Mouse (Mus musculus) neural tube, embryonic 12.5 days (tissue): Measurements from ENCODE around the gene Thap4. TPM values are rescaled to one million over a fixed set of nuclear protein-coding genes. Genes with fewer than 3 reads are reported as not detected.
"Not testable (repeated sequence)": the region's sequence is repeated elsewhere in the genome, so short reads cannot be mapped to it uniquely, and the experiment has no call there.

Source experiments
- ATAC-seq: fragments of 200-750 bp; cut with Nextera tagmentation; 2 replicates; pipeline ENCODE4 v1.8.0; 2017; ENCODE audit warnings: low read depth, mild to moderate bottlenecking, moderate TSS enrichment, moderate library complexity; ENCODE audit not compliant: low FRiP score
- H3K27ac ChIP-seq: fragments of 300-500 bp; sonication (generic); 2 replicates; pipeline ENCODE4 v1.5.1; 2016
- H3K27me3 ChIP-seq: fragments of 300-500 bp; sonication (generic); replicated peaks from 2 replicates; pipeline ENCODE4 v1.6.1; 2016; ENCODE audit warnings: mild to moderate bottlenecking
- H3K36me3 ChIP-seq: fragments of 300-500 bp; sonication (generic); 2 replicates; pipeline ENCODE4 v1.6.1; 2016; ENCODE audit warnings: mild to moderate bottlenecking
- H3K4me1 ChIP-seq: fragments of 300-500 bp; sonication (generic); 2 replicates; pipeline ENCODE4 v1.6.1; 2016
- H3K4me2 ChIP-seq: fragments of 300-500 bp; sonication (generic); replicated peaks from 2 replicates; pipeline ENCODE4 v1.6.1; 2016; ENCODE audit warnings: mild to moderate bottlenecking
- H3K4me3 ChIP-seq: fragments of 300-500 bp; sonication (generic); 2 replicates; pipeline ENCODE4 v1.5.1; 2016
- H3K9ac ChIP-seq: fragments of 300-500 bp; sonication (generic); 2 replicates; pipeline ENCODE4 v1.6.1; 2016; ENCODE audit warnings: mild to moderate bottlenecking
- H3K9me3 ChIP-seq: fragments of 300-500 bp; sonication (generic); 2 replicates; pipeline ENCODE4 v1.6.1; 2016; ENCODE audit warnings: mild to moderate bottlenecking
- WGBS: fragments of 180-500 bp; shearing (Covaris S2); methylation state at CpG from one replicate; pipeline ENCODE4 v1.1.7; 2016; 5-methylcytosine and 5-hydroxymethylcytosine counted together
- polyA plus RNA-seq: library from polyadenylated mRNA; unstranded; fragments of >200 nt; fragmentation: Nextera tagmentation; extraction: Ambion mirVana; gene quantifications from 2 replicates; pipeline ENCODE4 v1.2.1, GENCODE M21; 2016

Gene Thap4
- polyA plus RNA-seq, 1 experiment from 2014 or later = 36.7 TPM

- no peaks in the 10 kb centered on the region for H3K27me3 ChIP-seq
- WGBS = 94% methylated on average over 9 of the region's 9 CpGs
- H3K4me3 ChIP-seq = no peak overlapping the region
- H3K36me3 ChIP-seq = peaks cover 13% of the 10 kb centered on the region
- no peak overlapping the region for H3K27ac ChIP-seq
- no peak for ATAC-seq
- no peaks in the 10 kb centered on the region for H3K9me3 ChIP-seq
- no peak overlapping the region for H3K9ac ChIP-seq
- H3K4me2 ChIP-seq = no peak overlapping the region
- H3K4me1 ChIP-seq = no peaks in the 10 kb centered on the region
Observed at GRCm38 (mm10) chr1:93764871-93765591, 10.4 kb upstream of the Thap4 start.

GRCm38 (mm10) chr1:93763531-93763930 lies 8.9 kb upstream of the Thap4 start:
- 93% methylated on average over 3 of the region's 3 CpGs for WGBS
- H3K4me1 ChIP-seq, H3K36me3 ChIP-seq, H3K4me3 ChIP-seq, ATAC-seq, H3K27ac ChIP-seq, H3K27me3 ChIP-seq, H3K4me2 ChIP-seq, H3K9me3 ChIP-seq, H3K9ac ChIP-seq: not testable (repeated sequence)

- H3K4me1 ChIP-seq = peaks cover 10% of the 10 kb centered on the region
- H3K4me2 ChIP-seq = no peak overlapping the region
- H3K9me3 ChIP-seq = no peaks in the 10 kb centered on the region
- H3K9ac ChIP-seq = no peak overlapping the region
- no peaks in the 10 kb centered on the region for H3K36me3 ChIP-seq
- H3K27ac ChIP-seq = no peak overlapping the region
- 100% methylated on average over 1 of the region's 1 CpGs for WGBS
- no peak overlapping the region for H3K4me3 ChIP-seq
- ATAC-seq = no peak
- H3K27me3 ChIP-seq = no peaks in the 10 kb centered on the region
Observed at GRCm38 (mm10) chr1:93760076-93760475, 5.4 kb upstream of the Thap4 start.

- ATAC-seq = no peak
- Histone ChIP-seq H3K4me3 (no peak overlapping the region), H3K4me2 (peak overlapping the region; percentile 91; the same call in 1 of the 2 replicates), H3K9me3 (no peaks in the 10 kb centered on the region), H3K27ac (no peak overlapping the region), H3K27me3 (no peaks in the 10 kb centered on the region), H3K36me3 (no peaks in the 10 kb centered on the region), H3K4me1 (peaks cover 18% of the 10 kb centered on the region), H3K9ac (no peak overlapping the region)
Observed at GRCm38 (mm10) chr1:93756154-93756553, 1.5 kb upstream of the Thap4 start.

GRCm38 (mm10) chr1:93755618-93756017 lies 954 bp upstream of the Thap4 start:
- no peaks in the 10 kb centered on the region for H3K27me3 ChIP-seq
- peaks cover 18% of the 10 kb centered on the region for H3K4me1 ChIP-seq
- no peak overlapping the region for H3K27ac ChIP-seq
- H3K4me2 ChIP-seq = peak overlapping the region; percentile 91
- H3K4me3 ChIP-seq = peak overlapping the region; percentile 95
- 33% methylated on average over 7 of the region's 7 CpGs for WGBS
- peak overlapping the region; percentile 89 for H3K9ac ChIP-seq
- no peak for ATAC-seq
- no peaks in the 10 kb centered on the region for H3K9me3 ChIP-seq
- peaks cover under 1% of the 10 kb centered on the region; the same call in 1 of the 2 replicates for H3K36me3 ChIP-seq

GRCm38 (mm10) chr1:93755291-93755610 lies 587 bp upstream of the Thap4 start:
- WGBS = under 1% methylated on average over 13 of the region's 13 CpGs
- peak overlapping the region; percentile 91 for H3K4me2 ChIP-seq
- no peak for ATAC-seq
- H3K36me3 ChIP-seq = peaks cover 4% of the 10 kb centered on the region
- peak overlapping the region; percentile 95 for H3K4me3 ChIP-seq
- H3K27me3 ChIP-seq = no peaks in the 10 kb centered on the region
- no peaks in the 10 kb centered on the region for H3K9me3 ChIP-seq
- peak overlapping the region; percentile 82; the same call in 1 of the 2 replicates for H3K27ac ChIP-seq
- H3K9ac ChIP-seq = peak overlapping the region; percentile 89
- H3K4me1 ChIP-seq = peaks cover 18% of the 10 kb centered on the region

- Histone ChIP-seq H3K4me2 (peak overlapping the region; percentile 91), H3K9me3 (no peaks in the 10 kb centered on the region), H3K27me3 (no peaks in the 10 kb centered on the region), H3K27ac (peak overlapping the region; percentile 82), H3K9ac (peak overlapping the region; percentile 89), H3K4me1 (peaks cover 18% of the 10 kb centered on the region), H3K4me3 (peak overlapping the region; percentile 95), H3K36me3 (peaks cover 17% of the 10 kb centered on the region)
- ATAC-seq = peak; percentile 51
- under 1% methylated on average over 59 of the region's 59 CpGs for WGBS
Observed at GRCm38 (mm10) chr1:93753911-93754572, 622 bp downstream of the Thap4 start.

- Histone ChIP-seq H3K9ac (no peak within 1 kb of the TSS), H3K36me3 (peaks cover 25% of the 10 kb centered on the region), H3K9me3 (no peaks in the 10 kb centered on the region), H3K27ac (no peak within 1 kb of the TSS), H3K27me3 (no peaks in the 10 kb centered on the region), H3K4me1 (peaks cover 12% of the 10 kb centered on the region; the same call in 1 of the 2 replicates), H3K4me3 (no peak within 1 kb of the TSS), H3K4me2 (no peak within 1 kb of the TSS)
- WGBS = 82% methylated on average over 6 of the region's 6 CpGs
- ATAC-seq = no peak
Observed at GRCm38 (mm10) chr1:93751290-93751689, 3.4 kb downstream of the Thap4 start, which contains the start of gene Atg4b. TSS of gene Atg4b (plus strand) at chr1:93751500.

- Histone ChIP-seq H3K4me1 (peaks cover 5% of the 10 kb centered on the region; the same call in 1 of the 2 replicates), H3K4me2 (no peak overlapping the region), H3K9me3 (no peaks in the 10 kb centered on the region), H3K27ac (no peak overlapping the region), H3K36me3 (peaks cover 29% of the 10 kb centered on the region), H3K9ac (no peak overlapping the region), H3K4me3 (no peak overlapping the region), H3K27me3 (no peaks in the 10 kb centered on the region)
- no peak for ATAC-seq
- 94% methylated on average over 1 of the region's 1 CpGs for WGBS
Observed at GRCm38 (mm10) chr1:93748539-93748938, 6.1 kb downstream of the Thap4 start.

- Histone ChIP-seq H3K27me3 (no peaks in the 10 kb centered on the region), H3K9me3 (no peaks in the 10 kb centered on the region), H3K4me1 (no peaks in the 10 kb centered on the region), H3K9ac (no peak overlapping the region), H3K36me3 (peaks cover 29% of the 10 kb centered on the region), H3K27ac (no peak overlapping the region), H3K4me2 (no peak overlapping the region), H3K4me3 (no peak overlapping the region)
- WGBS = 90% methylated on average over 5 of the region's 5 CpGs
- ATAC-seq = no peak
Observed at GRCm38 (mm10) chr1:93746179-93746578, 8.5 kb downstream of the Thap4 start.

GRCm38 (mm10) chr1:93742910-93743309 lies 11.8 kb downstream of the Thap4 start:
- H3K4me2 ChIP-seq = no peak overlapping the region
- no peaks in the 10 kb centered on the region for H3K9me3 ChIP-seq
- peaks cover 5% of the 10 kb centered on the region; the same call in 1 of the 2 replicates for H3K36me3 ChIP-seq
- H3K9ac ChIP-seq = no peak overlapping the region
- H3K4me1 ChIP-seq = no peaks in the 10 kb centered on the region
- H3K4me3 ChIP-seq = no peak overlapping the region
- no peak overlapping the region for H3K27ac ChIP-seq
- H3K27me3 ChIP-seq = no peaks in the 10 kb centered on the region
- no peak for ATAC-seq

GRCm38 (mm10) chr1:93741987-93742386 lies 12.7 kb downstream of the Thap4 start:
- Histone ChIP-seq H3K4me2 (no peak overlapping the region), H3K36me3 (peaks cover 5% of the 10 kb centered on the region; the same call in 1 of the 2 replicates), H3K9me3 (no peaks in the 10 kb centered on the region), H3K27me3 (no peaks in the 10 kb centered on the region), H3K9ac (no peak overlapping the region), H3K27ac (no peak overlapping the region), H3K4me1 (no peaks in the 10 kb centered on the region), H3K4me3 (no peak overlapping the region)
- WGBS = 93% methylated on average over 4 of the region's 4 CpGs
- no peak for ATAC-seq
